ENCODE assay signal across 11 mouse cellular contexts in the genomic region with DNA sequence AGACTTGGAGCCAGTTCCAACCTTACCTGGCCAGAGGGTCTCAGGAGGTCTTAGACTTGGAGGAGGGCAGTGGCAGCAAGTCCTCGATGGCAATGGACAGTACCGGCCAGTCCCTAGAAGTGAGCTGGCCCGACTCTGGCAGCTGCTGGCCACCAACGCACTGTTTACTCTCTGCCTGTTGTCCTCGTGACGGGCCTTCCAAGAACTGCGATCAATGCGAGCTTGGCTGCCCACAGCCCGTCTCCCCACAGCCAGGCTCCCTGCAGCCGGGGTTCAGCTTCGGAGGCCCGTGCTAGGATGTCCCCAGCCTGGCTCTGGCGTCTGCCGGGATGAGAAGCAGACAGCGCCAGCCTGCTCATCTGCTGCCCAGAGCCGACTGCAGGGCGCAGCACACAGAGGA. TPM values are rescaled to one million over a fixed set of nuclear protein-coding genes. Genes with fewer than 3 reads are reported as not detected.
DNase-seq lines count a peak whose midpoint lies in the region; ATAC-seq lines count a peak whose summit lies in the region.
"Had no signal": no experiment of that assay in that cellular context is flagged by ENCODE, and none has a peak within 500 bp of the region (broad histone marks: within the 10 kb centered on the region; RNA-seq: fewer than 3 reads in every experiment).

No protein-coding gene starts in this region.

- H3K9ac ChIP-seq in embryonic facial prominence, embryonic 13.5 days, result 0 out of 2 replicates have a peak overlapping the region, but pooled peaks have one; percentile 16
- peak overlapping the region; percentile 53 for H3K9ac ChIP-seq in hindbrain, embryonic 13.5 days
- H3K9ac ChIP-seq in midbrain, embryonic 12.5 days (replicated peaks), result no peak overlapping the region
- H3K9ac ChIP-seq: limb, embryonic 15.5 days had no signal

- no peak overlapping the region for H3K27ac ChIP-seq in embryonic facial prominence, embryonic 13.5 days
- H3K27ac ChIP-seq in hindbrain, embryonic 13.5 days, result peak overlapping the region; percentile 64
- H3K27ac ChIP-seq in midbrain, embryonic 12.5 days (replicated peaks), result 0 out of 2 replicates have a peak overlapping the region, but pooled peaks have one; percentile 35
- H3K27ac ChIP-seq: limb, embryonic 15.5 days had no signal

- no peak overlapping the region for H3K4me3 ChIP-seq in embryonic facial prominence, embryonic 13.5 days
- H3K4me3 ChIP-seq in hindbrain, embryonic 13.5 days, result no peak overlapping the region
- no peak overlapping the region for H3K4me3 ChIP-seq in midbrain, embryonic 12.5 days
- H3K4me3 ChIP-seq: limb, embryonic 15.5 days had no signal

- no peaks in the 10 kb centered on the region for H3K27me3 ChIP-seq in embryonic facial prominence, embryonic 13.5 days
- no peaks in the 10 kb centered on the region for H3K27me3 ChIP-seq in hindbrain, embryonic 13.5 days
- H3K27me3 ChIP-seq in midbrain, embryonic 12.5 days, result no peaks in the 10 kb centered on the region

- peaks cover 13% of the 10 kb centered on the region for H3K4me1 ChIP-seq in embryonic facial prominence, embryonic 13.5 days
- peaks cover 54% of the 10 kb centered on the region for H3K4me1 ChIP-seq in hindbrain, embryonic 13.5 days (replicated peaks)
- peaks cover 34% of the 10 kb centered on the region for H3K4me1 ChIP-seq in midbrain, embryonic 12.5 days

- WGBS in embryonic facial prominence, embryonic 13.5 days, result 65% methylated on average over 17 of the region's 17 CpGs
- 58% methylated on average over 17 of the region's 17 CpGs for WGBS in hindbrain, embryonic 13.5 days
- WGBS in midbrain, embryonic 12.5 days, result 70% methylated on average over 17 of the region's 17 CpGs

- H3K36me3 ChIP-seq in embryonic facial prominence, embryonic 13.5 days, result 0 out of 2 replicates have a peak, but pooled peaks cover 3% of the 10 kb centered on the region
- peaks cover 20% of the 10 kb centered on the region for H3K36me3 ChIP-seq in hindbrain, embryonic 13.5 days
- H3K36me3 ChIP-seq in midbrain, embryonic 12.5 days, result no peaks in the 10 kb centered on the region
- H3K36me3 ChIP-seq: limb, embryonic 15.5 days had no signal

- peaks cover 6% of the 10 kb centered on the region for H3K9me3 ChIP-seq in embryonic facial prominence, embryonic 13.5 days
- H3K9me3 ChIP-seq in hindbrain, embryonic 13.5 days, result 0 out of 2 replicates have a peak, but pooled peaks cover 7% of the 10 kb centered on the region
- H3K9me3 ChIP-seq in midbrain, embryonic 12.5 days, result peaks cover 11% of the 10 kb centered on the region

- peak; percentile 15 to 20 for DNase-seq in layer of hippocampus, postnatal 36 days
- no peak for DNase-seq in layer of hippocampus, adult 18-20 months (ENCODE audit: low spot score in 2 of 2)
- DNase-seq in heart, adult 18-20 months, result no peak
- DNase-seq in kidney, postnatal 36 days, result no peak
- DNase-seq: heart, postnatal 10 days; kidney, adult 9 months; thymus, postnatal 14 days had no signal

- H3K4me2 ChIP-seq in embryonic facial prominence, embryonic 13.5 days, result no peak overlapping the region
- no peak overlapping the region for H3K4me2 ChIP-seq in hindbrain, embryonic 13.5 days
- no peak overlapping the region for H3K4me2 ChIP-seq in midbrain, embryonic 12.5 days (replicated peaks)
- H3K4me2 ChIP-seq: limb, embryonic 15.5 days had no signal

- no peak for ATAC-seq in embryonic facial prominence, embryonic 13.5 days (ENCODE audit: insufficient number of reproducible peaks, insufficient read depth, low FRiP score, low TSS enrichment, low read depth)
- ATAC-seq in hindbrain, embryonic 13.5 days (ENCODE audit: low FRiP score), result 0 out of 2 replicates have a peak, but pooled peaks have one; percentile 5
- no peak for ATAC-seq in midbrain, embryonic 12.5 days (ENCODE audit: low FRiP score, low read depth)

RNA-seq across cellular contexts. Expression of a gene that starts 30.6 kb away (rescaled TPM):
- 10 to 100 TPM; 32.7 to 33.8 TPM for total RNA-seq in layer of hippocampus, postnatal 36 days (2021)
- 10 to 100 TPM; 30.8 to 31.3 TPM for total RNA-seq in layer of hippocampus, adult 18-20 months (2021)
- 4.0 and 4.8 TPM in 2 replicates for polyA plus RNA-seq in embryonic facial prominence, embryonic 13.5 days (2015; fragmentation: Nextera tagmentation; extraction: Ambion mirVana)
- polyA plus RNA-seq in hindbrain, embryonic 13.5 days (2015; fragmentation: Nextera tagmentation; extraction: Ambion mirVana), result 28.1 and 29.1 TPM in 2 replicates
- polyA plus RNA-seq in midbrain, embryonic 12.5 days (2016; fragmentation: Nextera tagmentation; extraction: Ambion mirVana), result 19.7 and 20.2 TPM in 2 replicates
- total RNA-seq in heart, adult 18-20 months (2021), result 10 to 100 TPM; 19.3 to 19.4 TPM

Comparison
In these comparisons a context has a peak if more than half of its experiments do, and no peak if none do; other contexts are left out.
1. DNase-seq: peak in layer of hippocampus, postnatal 36 days (2 of 2); none in layer of hippocampus, adult 18-20 months (0 of 2), heart, adult 18-20 months (0 of 2) and kidney, postnatal 36 days (0 of 2).